Mouse (Mus musculus) testis, adult 2 months (tissue): ENCODE measurements around the gene Pea15a.

ENCODE experiments used
- CTCF ChIP-seq: fragments of 200-500 bp; IDR thresholded peaks from 2 replicates; pipeline ENCODE4 v1.5.1; 2012; ENCODE audit warnings: low read depth, mild to moderate bottlenecking, inconsistent platforms, low read length, moderate library complexity; ENCODE audit not compliant: control insufficient read depth, insufficient read depth, insufficient replicate concordance
- POLR2A ChIP-seq: fragments of 200-500 bp; IDR thresholded peaks from 2 replicates; pipeline ENCODE4 v1.6.1; 2012; ENCODE audit warnings: low read depth, mild to moderate bottlenecking, inconsistent platforms, low read length, moderate library complexity; ENCODE audit not compliant: control insufficient read depth

DNA sequence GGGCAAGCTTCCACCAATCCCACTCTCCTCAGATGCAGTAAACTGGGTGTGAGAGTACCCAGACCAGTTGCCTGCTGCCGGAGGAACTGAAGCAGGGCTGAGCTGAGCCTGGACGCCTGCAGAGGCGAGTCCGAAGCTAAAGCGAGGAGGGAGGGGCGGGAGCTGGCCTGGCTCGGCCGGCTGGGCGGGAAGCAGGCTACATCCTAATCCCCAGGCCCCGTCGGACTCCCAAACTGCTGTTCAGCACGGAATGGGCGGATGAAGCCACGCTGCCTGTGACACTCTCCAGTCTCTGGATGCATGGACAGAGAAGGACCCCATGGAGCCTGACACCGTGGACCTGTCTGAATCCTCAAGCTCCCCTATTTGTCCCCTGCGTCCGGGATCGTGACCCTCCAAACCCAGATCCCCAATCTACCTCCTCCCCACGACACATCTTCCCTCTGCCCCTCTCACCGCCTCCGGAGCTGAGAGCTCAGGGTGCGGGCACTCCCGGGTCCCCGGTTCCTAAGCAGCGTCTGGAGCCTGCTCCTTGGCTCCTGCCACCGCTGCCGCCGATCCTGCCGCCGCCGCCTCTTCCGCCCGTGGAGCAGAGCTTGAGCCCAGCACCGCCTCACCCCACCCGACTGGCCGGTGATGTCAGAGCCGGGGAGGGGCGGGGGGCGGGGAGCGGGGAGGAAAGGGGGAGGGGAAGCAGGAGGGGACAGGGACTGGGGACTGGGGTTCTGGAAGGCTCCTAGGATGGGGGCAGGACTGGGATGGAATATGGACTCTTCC lies at the start of gene Pea15a:
- TF ChIP-seq POLR2A (no peak), CTCF (no peak)
